Mouse (Mus musculus) brain, embryonic 14.5 days (tissue): ENCODE results near the gene Serinc5.

Experiments used
- CTCF ChIP-seq: fragments of 200-500 bp; IDR thresholded peaks from 2 replicates; pipeline ENCODE4 v1.5.1; 2012; ENCODE audit warnings: inconsistent platforms, mild to moderate bottlenecking, moderate library complexity, borderline replicate concordance; ENCODE audit not compliant: insufficient read depth, insufficient read length; ENCODE audit errors: extremely low read depth
- POLR2A ChIP-seq: fragments of 200-500 bp; IDR thresholded peaks from 2 replicates; pipeline ENCODE4 v1.6.1; 2012; ENCODE audit warnings: mild to moderate bottlenecking, inconsistent platforms, borderline replicate concordance; ENCODE audit not compliant: poor library complexity, insufficient read depth, insufficient read length, severe bottlenecking; ENCODE audit errors: extremely low read depth

- no peak for TF ChIP-seq CTCF
- no peak for TF ChIP-seq POLR2A
Measured at GRCm38 (mm10) chr13:92668214-92668985, 57.5 kb downstream of the Serinc5 start.
